Mouse (Mus musculus): ENCODE measurements around the gene Gm21964. TPM values are rescaled to one million over a fixed set of nuclear protein-coding genes. Genes with fewer than 3 reads are reported as not detected.

Gm21964 gene
- not detected in 2 replicates for polyA plus RNA-seq (2012; ENCODE audit: low replicate concordance)

DNA sequence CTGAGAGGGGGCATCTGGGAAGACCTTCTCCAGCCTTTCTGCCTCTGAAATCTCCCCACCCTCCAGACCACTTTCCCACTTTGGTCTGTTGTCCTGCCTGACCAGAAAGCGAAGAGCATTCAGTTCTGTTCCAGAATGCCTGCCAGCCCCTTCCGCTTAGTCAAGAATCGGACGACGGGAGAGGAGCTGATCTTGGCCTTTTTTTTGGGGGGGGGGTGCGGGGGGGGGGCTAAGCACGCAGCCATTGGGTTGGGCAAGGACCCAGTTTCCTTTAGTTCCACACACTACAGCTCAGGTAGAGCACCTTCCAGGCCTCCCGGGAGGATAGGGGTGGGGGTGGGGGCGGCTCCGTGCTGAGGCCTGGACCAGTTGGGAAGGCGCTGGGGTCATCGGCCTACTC lies at the start of gene Gm21964:
Gene Gm21964 (plus strand): TSS at position 301 of the 400 bp plus-strand sequence.

GRCm38 (mm10) chr8:110079282-110080221 lies 21.5 kb upstream of the Gm21964 start, which contains the start of gene Zfp612:
Gene Zfp612 (plus strand): TSS chr8:110079746.

DNA sequence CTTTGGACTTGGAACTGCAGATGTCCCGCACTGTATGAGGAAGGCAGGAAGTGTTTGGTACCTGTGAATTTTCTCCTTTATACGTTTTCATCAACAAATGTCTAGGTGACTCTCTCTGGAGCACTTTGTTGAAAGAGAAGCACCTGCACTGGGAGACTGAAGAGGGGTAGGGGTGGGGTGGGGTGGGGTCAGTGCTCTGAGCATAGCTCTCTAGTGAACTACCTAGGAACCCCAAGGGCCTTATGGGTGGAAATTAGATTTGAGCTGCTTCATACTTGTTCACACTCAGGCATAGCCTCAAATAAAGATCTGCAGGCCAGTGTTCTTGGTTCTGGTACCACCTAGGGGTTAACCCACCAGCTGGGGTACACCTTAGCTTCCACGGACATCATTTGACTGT lies 1.6 kb downstream of the Gm21964 start, which contains the start of gene Gm17720:
Gene Gm17720 (minus strand): TSS at position 101 of the 400 bp plus-strand sequence.

Other genes starting within 250 kb of the Gm21964 start
- 2.8 and 4.8 TPM in 2 replicates for gene Phlpp2, start 232.7 kb upstream of the Gm21964 start, polyA plus RNA-seq (2012; ENCODE audit: low replicate concordance)
- 0.59 TPM in 1 of 2 replicates, not detected in the other for gene Marveld3, start 139.0 kb upstream of the Gm21964 start, polyA plus RNA-seq (2012; ENCODE audit: low replicate concordance)
- not detected in 2 replicates for gene Tat, start 110.8 kb upstream of the Gm21964 start, polyA plus RNA-seq (2012; ENCODE audit: low replicate concordance)
- gene Chst4, start 61.5 kb upstream of the Gm21964 start, polyA plus RNA-seq (2012; ENCODE audit: low replicate concordance), result not detected in 2 replicates
- gene Zfp612, start 21.5 kb upstream of the Gm21964 start, polyA plus RNA-seq (2012; ENCODE audit: low replicate concordance), result 0.31 and 0.35 TPM in 2 replicates
- gene Gm17720, start 1.5 kb downstream of the Gm21964 start, polyA plus RNA-seq (2012; ENCODE audit: low replicate concordance), result not detected in 2 replicates
- not detected in 2 replicates for gene Calb2, start 67.0 kb downstream of the Gm21964 start, polyA plus RNA-seq (2012; ENCODE audit: low replicate concordance)
- gene Cmtr2, start 114.5 kb downstream of the Gm21964 start, polyA plus RNA-seq (2012; ENCODE audit: low replicate concordance), result 1.0 and 1.4 TPM in 2 replicates
- gene Hydin, start 165.8 kb downstream of the Gm21964 start, polyA plus RNA-seq (2012; ENCODE audit: low replicate concordance), result not detected in 2 replicates